Mouse (Mus musculus) leukemia stem cell, adult 10-12 weeks (primary cell): ENCODE data around the gene Plekhh1. TPM values are rescaled to one million over a fixed set of nuclear protein-coding genes. Genes with fewer than 3 reads are reported as not detected.

Source experiments
- polyA plus RNA-seq: library from polyadenylated mRNA; stranded (reverse); fragments of >175 nt; gene quantifications from 2 replicates; pipeline ENCODE4 v1.2.3, GENCODE M21; 2012; ENCODE audit warnings: low replicate concordance

Gene Plekhh1
- 0.09 and 0.20 TPM in 2 replicates for polyA plus RNA-seq

DNA sequence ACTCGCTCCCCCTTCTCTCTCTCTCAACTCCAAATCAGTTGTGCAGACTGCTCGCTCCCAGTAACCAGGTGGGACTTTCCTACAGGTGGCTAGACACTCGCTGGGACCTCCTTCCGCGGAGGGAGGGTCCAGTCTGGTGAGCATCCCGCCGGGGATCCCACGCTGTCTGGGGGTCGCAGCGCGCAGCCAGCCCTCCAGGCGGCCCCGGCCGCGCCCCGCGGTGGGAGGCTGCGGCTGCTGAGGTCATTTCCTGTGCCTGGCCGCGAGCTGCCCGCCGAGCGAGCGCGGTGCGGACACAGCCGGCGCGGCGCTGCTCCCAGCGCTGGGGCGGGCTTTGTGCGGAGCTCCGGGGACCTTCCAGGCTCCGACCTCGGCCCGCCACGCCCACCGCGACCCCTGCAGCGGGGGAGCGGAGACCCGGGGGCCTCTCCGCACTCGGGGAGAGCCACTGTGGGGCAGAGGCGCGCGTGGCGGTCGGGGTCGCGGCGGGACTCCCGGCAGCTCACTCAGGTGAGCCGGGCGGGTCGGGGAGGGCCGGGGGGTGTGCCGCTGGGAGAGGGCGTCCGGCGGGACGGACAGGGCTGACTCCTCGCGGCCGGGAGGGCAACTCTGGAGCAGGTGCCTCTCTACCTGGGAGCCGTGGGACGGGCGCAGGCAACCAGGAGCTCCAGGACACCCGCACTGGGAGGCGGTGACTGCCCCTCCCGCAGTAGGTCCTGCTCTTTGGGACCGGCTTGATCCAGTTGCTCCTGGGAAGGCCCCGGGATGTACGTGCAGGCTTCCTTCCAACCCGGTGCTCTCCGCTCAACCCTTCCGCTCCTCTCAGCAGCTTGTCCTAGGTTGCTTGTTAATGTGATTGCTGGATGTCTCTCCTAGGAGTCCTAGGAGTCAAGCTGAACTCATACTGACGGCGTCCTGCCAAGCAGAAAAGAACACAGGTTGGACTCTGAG is at the start of gene Plekhh1:
Gene Plekhh1, plus strand, starts transcription at position 253 of the 951 bp plus-strand sequence.

DNA sequence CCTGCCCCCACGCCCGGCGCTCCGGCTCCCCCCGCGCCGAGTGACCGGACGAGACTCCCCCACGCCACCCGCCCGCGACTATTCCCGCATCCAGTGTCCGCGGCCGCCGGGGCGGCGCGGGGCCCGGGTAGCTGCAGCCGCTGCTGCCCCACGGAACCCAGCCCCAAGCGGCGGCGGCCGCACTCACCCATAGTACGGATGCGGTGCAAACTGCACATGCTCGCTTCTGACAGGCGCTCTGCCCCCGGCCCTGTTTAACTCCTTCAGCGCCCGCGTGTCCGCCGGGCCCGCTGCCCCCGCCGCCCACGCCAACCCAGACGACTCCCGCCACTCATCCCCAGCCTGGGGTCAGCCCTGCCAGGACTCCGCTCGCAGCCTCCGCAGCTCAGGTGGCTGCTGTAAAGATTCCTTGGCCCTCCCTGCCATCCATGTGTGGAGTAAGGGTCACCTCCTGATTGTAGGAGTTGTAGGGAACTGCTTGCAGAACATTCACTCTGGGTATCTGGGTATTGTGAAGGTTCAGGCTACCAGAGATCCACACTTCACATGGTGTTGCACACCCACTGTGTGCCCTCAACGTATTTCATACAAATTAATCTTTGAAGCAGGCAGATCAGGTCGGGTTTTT is 21.7 kb upstream of the Plekhh1 start, which contains the start of gene Tmem229b:
Gene Tmem229b, minus strand, starts transcription at position 502 of the 628 bp plus-strand sequence.

DNA sequence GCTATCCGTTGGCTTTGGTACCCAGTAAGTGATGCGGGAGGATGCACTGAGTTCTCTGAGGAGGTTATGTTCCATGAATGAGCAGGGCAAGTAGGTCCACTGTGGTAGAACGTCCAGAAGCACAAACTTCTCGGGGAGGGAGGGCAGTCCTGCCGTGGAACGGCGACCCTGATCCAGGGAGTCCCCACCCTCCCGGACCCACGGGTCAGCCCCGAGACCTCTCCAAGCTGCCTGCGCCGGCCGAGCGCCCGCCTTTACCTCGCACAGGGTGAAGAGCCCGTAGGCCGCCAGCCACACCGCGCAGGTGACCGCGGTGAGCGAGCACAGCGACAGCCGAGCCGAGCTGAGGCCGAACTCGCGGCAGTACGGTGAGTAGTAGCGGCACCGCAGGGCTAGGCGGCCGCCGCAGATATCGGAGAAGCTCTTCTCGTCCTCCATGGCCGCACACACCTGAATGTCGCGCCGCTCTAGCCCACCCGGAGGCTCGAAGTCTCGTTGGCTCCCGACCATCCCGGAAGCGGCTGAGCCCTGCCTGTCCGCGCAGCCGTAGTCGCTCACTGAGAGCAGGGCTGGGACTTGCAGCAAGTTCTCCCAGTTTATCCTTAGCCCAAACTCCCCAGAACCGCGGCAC is 60.3 kb downstream of the Plekhh1 start, which contains the start of gene Pigh:
Gene Pigh, minus strand, starts transcription at position 470 of the 631 bp plus-strand sequence.

DNA sequence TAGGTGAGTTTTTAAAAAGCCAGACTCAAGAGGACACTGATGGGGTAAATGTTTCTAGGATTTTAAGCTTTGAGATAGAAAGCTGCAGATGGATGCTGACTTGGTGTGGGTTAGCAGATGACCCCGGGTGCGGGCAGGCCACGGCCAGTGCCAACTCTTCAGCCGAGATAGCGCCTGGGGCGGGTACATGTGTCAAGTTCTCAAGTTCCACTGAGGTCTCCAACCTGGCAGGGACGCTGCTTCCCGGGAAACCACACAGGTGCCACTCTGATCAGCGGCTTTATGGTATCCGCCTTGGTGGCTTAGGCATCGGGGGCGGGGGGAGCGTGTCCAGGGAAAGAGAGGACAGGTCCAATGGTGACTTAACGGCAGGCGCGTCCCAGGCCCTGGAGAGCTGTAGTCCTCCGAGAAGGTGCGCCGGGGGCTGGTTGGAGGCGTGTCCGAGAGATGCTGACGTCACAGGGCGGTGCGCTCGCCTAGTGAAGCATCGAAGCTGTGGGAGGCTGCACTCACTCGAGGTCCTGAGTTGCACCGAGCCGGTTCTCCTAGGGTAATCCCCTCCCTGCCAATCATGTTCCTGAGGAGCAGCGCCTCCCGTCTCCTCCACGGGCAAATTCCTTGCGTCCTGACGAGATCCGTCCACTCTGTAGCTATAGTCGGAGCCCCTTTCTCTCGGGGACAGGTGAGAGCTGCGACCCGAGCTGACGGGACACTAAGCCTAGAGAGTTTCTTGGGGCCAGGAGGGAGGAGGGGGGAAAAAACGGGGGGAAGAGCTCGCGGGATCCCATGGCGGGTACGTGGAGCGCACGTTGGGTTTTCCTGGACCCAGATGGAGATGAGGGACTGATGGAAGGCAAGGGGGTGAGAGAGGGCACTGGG is 101.6 kb downstream of the Plekhh1 start, which contains the start of gene Arg2:
Gene Arg2, plus strand, starts transcription at position 479 of the 879 bp plus-strand sequence.

Other genes with a start within 250 kb of the Plekhh1 start
- gene Atp6v1d, start 167.5 kb upstream of the Plekhh1 start, polyA plus RNA-seq, result 1.4 and 6.1 TPM in 2 replicates
- gene Eif2s1, start 167.3 kb upstream of the Plekhh1 start, polyA plus RNA-seq, result 3.8 and 24.2 TPM in 2 replicates
- 1.5 and 22.3 TPM in 2 replicates for gene Plek2, start 122.2 kb upstream of the Plekhh1 start, polyA plus RNA-seq
- gene Tmem229b, start 21.5 kb upstream of the Plekhh1 start, polyA plus RNA-seq, result 9.6 and 13.4 TPM in 2 replicates
- gene Pigh, start 60.5 kb downstream of the Plekhh1 start, polyA plus RNA-seq, result 2.7 and 9.8 TPM in 2 replicates
- 0.24 TPM in 1 of 2 replicates, not detected in the other for gene Arg2, start 101.6 kb downstream of the Plekhh1 start, polyA plus RNA-seq
- 39.5 and 39.8 TPM in 2 replicates for gene Vti1b, start 143.5 kb downstream of the Plekhh1 start, polyA plus RNA-seq
- 0.63 and 1.5 TPM in 2 replicates for gene Rdh11, start 163.1 kb downstream of the Plekhh1 start, polyA plus RNA-seq
- gene Rdh12, start 179.8 kb downstream of the Plekhh1 start, polyA plus RNA-seq, result 0.15 and 0.40 TPM in 2 replicates